Mouse (Mus musculus) urinary bladder, adult 18-20 months (tissue): ENCODE measurements around the gene Pard3b.

Experiments
- DNase-seq, 2 experiments: peaks; one replicate each; pipeline ENCODE4 v3.0.0; 2022; ENCODE audit warnings: low spot score in 2 of 2, mixed read lengths in 2 of 2

Gene Pard3b

DNA sequence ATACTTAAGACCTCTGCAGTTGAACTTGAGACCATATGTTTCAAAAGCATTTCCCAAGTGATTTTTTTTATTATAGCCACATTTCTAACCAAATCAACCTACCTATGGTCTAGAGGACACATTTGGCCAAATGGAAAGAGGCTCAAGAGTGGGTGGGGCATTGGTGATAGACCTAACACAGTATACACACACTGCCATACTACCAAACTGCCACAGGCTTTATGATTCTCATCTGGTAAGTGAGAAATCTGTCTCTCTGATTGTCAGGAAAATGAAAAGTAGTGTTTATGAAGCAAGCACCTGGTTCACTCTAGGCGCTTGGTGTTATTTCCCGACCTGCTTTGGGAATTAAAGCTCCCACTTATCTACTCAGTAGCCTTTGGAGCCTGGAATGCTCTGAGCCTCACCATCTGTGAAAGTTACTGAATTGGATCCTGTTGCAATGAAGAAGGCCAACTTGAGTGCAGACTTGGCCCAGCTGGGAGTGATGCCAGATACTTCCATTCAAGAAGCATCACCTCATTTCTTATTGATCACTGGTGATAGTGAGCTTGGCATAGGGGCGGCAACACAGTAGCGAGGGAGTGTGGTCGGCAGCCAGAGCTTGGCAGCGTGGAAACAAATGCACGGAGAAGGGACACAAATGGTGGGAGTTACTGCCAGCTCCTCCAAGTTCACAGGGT is 810.7 kb downstream of the Pard3b start:
- DNase-seq, result no peak

DNA sequence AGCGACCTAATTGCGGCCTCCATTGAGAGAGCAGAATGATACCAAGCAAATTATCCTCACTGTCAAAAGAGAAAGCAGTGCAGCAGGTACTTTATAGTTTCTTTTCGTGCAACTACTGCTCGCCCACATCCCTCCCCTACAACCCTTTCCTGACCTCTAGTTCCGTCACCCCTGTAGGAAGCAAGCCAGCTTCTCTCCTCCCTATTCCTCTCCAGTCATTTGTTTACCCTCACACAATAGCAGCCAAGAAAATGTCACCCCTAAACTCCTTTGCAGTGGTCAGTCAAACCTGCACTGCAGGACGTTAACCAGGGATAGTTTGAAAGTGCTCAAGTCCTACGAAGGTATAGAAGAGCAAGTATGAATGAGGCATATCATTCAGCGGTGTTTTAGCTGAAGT is 826.9 kb downstream of the Pard3b start:
- no peak for DNase-seq

DNA sequence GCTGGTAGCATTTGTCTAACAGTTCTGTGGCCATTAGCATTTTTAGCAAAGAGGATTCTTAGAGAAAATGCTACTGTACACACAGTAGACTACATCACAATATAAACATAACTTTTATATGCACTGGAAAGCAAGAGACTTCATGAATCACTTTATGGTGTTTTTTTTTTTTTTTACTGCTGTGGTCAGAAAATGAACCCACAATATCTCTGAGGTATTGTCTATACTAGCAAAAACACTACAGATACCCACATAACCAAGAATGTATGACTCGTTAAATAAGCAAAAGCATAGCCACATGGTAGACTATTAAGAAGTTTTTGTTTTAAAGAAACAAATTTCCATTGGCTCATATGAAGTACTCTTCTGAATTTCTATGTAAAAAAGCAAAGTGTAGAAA is 827.9 kb downstream of the Pard3b start:
- no peak for DNase-seq

DNA sequence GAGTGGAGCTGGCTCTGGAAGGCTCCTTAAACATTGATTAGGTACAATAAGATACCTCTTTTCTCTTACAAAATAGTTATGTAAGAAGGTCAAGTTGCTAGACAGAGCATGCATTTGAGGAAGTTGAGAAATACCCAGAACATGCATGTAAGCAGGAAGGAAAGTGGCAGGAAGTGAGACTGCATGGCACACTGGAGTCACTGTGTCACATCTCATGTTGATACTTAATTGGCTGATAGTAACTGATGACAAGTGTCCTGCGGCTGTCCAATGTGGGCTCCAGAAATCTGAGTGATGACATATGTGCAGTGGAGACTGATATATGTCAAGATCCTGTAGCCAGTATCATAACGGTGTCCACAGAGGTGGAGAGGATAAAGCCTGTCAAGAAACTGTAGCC is 844.4 kb downstream of the Pard3b start:
- no peak for DNase-seq

DNA sequence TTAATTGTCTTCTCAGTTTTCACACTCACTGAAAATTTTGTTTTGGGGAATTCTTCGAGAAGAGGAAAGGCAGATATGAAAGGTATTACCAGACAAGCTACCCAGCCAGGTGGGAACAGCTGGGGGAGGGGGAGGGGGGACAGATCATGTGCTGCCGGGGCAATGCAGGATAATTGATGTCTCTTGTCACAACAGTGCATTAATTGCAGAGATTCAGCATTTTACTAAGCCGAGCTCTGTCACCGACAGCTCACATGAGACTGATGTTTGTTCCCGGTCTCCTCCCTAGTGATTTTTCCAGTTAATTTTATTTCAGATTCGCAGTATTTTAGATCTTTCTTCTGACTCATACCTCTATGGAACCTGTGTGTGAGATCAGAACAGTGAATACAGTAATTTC is 850.2 kb downstream of the Pard3b start:
- no peak for DNase-seq

DNA sequence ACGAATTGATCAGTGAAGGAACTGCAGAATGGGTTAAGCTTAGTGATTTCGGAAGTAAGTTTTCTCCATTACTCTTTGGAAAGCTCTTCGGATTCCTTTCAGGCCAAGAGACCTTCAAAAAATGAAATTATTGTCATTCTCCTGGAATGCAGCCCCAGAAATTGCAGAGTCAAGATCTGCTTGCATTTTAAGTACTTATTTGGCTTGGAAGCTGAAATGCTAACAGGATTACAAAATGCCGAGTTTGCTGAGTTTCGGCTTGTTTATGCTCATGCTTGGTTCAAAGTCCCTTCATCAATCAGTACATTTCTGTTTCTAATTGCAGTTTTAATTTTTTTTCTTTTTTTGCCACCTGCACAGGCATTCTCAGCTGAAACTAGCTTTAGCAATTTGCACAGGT is 860.5 kb downstream of the Pard3b start:
- DNase-seq, result no peak

DNA sequence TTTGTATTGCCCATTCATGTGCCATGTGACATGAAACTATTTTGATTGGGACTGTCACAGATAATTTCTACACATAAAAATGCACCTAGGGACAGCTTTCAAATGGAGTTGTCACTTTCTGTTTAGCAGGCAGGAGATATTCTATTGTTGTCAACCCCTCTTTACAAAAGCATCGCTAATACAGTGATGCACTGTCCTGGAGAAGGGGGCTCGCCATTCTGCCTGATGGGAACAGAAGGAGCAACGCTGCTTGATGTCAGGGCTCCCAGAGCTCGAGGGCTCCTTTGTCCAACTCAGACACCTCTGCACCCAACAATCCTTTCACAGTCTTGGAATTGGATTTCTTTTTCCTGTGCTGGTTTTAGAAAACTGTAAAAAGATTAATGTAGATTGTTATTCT is 871.9 kb downstream of the Pard3b start:
- no peak for DNase-seq

DNA sequence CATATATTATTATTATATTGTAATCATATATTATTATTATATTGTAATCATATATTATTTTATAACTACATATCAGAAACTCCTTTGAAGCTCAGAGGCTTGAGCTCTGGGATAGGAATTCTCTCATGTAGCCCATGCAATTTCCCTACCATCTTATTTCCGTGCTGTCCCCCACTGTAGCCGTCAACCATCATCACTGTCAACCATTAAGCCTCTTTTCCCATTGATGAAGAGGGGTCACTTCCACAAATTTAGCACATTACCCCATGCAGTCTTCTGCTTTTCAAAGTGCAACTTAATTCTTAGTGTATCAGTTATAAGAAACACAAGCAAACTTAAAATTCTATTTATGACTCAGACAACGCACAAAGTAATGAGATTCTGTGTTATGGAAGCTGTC is 873.1 kb downstream of the Pard3b start:
- no peak for DNase-seq

DNA sequence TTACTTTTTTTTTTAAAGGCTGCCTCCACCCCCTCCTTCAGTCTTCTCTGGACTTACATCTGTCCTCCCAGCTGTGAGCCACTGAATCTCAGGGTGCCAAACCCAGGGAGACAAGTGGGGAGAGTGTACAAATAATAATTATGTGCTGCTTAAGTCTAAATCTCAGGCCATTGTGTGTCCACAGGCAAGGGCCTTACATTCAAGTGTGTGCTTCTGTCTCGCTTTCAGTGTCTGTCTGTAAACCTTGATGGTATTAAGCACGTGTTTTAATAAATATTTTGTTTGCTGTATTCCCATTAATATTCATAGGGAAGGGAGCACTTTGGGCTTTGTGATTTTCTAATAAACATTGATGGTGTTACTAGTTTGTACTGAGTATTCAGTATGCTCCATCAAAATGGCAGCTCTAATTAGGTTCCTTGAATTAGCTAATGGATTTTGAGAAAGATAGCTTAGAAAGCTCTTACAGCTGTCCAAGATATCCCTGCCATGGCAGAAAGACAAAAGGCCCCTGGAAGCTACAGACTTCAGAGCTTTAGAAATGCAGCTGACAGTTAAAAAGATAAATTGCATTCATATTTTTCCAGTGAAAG is 880.1 kb downstream of the Pard3b start:
- no peak for DNase-seq

DNA sequence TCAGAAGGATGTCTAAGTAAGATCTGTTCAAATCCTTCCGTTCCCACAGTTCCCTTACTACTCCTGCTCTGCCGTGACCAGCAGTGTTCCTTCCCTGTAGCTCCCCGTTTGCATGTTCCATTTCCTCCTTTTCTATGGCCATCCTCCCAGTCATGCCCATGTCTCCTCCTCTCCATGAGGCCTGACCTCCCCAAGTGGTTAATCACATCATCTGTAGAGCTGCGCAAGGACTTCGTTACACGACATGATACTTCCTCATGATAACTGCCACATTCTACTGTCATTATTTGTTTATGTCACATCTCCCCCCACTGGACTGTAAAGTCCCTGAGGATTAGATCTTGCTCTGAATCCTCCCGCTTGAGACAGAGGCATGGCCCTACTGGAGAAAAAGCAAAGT is 882.7 kb downstream of the Pard3b start:
- DNase-seq, result no peak

DNA sequence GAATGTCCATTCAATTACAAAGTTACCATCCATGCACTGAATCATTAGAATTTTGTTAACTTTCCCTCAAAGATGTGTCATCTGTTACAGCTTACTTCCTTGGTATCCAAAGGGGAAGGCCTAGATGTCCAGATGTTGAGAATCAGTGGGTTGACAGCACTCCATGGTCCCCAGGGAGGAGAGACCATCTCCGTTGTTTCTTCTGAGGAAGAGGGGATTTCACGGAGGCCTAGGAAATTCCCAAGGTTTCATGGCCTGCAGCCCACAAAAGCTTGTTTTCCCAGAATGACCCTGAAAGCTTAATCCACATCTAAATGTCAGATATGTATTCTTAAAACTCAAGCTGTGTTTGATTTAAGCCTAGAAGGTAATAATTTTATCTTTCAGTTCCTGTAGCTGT is 884.1 kb downstream of the Pard3b start:
- no peak for DNase-seq

DNA sequence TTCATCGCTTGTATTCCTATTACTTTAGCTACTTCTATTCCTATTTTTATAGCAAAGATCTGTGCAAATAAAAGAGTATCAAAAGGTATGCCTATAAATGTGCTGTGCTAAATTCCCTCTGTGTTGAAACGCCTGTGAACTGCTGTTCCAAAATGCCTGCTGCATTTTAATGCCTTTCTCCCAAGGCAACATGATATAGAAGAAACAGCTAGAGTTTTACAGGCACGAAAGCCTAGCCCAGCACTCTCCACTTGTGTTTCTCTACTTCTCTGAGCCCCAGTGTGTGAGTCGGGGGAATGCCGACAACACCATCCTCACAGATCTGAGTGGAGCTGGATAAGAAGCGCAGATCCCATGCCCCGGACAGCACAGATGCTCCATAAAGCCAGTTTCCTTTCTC is 889.2 kb downstream of the Pard3b start:
- no peak for DNase-seq

DNA sequence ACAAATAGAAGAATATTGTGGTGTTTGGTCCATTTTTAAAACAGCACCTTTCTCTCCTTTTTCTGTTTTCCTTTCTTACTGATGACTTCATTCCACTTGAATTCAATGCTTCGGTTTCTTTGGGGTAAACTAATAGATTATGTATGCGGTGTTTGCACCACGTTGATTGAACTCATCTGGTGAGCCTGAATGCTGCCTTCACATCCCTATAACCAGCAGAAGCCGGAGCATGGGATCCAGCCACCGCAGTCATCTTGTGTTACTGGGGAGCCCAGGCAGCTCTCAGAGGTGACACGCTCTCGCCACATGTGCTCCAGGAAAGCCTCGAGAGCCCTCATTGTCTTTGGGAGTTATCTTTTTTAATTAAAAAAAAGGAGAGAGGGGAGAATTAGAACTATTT is 891.3 kb downstream of the Pard3b start:
- DNase-seq, result no peak

DNA sequence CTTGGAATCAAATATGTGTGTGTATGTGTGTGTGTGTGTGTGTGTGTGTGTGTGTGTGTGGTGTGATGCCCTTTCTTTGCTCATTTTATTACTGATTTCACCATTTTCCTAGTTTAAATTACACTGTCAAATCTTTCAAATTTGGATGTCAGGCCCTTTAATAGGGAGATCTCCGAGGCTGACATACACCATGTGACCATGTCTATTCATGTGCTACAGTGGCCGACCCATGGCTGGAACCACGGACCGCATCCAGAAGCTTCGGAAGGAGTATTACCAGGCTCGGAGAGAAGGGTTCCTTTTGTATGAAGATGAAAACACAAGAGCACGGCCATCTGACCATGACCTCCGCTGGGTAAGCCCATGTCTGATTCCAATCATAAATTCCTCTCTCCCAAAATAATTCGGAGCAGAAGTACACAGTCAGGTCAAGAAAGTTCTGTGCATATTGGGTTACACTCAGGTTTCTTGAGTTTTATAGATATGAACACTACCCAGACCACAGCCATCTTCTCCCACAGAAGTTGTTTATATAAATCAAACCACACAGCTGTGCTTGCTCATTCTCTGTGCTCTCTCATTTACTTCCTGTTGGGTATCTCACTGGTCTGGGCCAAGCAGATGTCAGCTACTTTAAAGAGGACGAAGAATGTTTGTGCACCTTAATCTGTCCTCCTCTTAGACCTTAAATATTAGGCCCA is 894.0 kb downstream of the Pard3b start:
- DNase-seq, result no peak

DNA sequence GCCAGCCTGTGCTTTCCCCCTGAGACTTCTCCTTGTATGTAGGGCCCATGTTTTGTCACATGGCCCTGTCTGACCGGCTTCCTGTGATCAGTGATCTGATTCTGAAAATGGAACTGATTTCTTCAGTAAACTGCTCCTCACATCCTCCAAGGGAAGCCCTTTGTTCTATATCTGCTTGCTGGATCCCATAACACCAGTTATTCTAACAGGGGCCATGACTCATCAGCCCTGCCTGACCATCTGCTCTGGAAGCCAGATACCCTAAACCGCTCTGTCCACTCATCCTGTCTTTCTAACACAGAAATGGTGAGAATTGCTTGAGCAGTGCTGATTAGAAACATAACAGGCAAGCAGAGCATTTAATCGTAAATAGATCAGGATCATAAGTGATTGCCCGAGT is 910.3 kb downstream of the Pard3b start:
- no peak for DNase-seq

DNA sequence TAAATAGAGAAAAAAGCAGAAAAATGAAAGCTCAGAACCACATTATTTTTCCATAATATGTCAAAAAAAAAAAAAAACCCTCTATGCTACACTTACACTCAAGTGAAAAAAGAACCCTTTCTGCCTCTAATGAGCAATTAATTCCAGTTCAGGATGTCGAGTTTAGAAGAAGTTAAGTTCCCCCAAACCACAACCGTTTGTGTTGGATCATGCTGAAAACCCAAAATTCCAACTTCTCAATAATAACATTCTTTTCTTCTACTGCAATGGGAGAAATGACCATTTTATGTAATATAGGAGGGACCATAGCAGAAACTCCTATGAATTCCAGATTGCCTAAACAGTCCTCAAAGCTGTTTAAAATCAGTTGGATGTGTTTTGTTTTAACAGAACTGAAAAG is 911.9 kb downstream of the Pard3b start:
- no peak for DNase-seq

DNA sequence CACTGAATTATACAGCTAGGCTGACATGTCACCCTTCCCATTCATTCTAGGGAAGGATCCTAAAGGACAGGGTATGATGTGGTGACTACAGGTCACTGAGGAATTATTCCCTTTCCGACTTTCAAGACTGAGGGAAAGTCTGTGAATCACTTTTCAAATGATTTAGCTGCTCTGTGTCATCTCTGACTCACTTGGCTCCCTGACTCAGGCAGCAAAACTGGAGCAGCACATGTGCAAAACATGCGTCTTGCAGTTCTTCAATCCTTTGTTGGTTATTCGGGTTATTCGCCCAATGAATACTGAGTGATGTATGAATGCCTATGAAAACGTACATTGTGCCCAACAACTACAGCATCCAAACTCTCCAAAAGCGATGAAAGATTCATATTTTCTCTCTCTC is 912.9 kb downstream of the Pard3b start:
- no peak for DNase-seq

DNA sequence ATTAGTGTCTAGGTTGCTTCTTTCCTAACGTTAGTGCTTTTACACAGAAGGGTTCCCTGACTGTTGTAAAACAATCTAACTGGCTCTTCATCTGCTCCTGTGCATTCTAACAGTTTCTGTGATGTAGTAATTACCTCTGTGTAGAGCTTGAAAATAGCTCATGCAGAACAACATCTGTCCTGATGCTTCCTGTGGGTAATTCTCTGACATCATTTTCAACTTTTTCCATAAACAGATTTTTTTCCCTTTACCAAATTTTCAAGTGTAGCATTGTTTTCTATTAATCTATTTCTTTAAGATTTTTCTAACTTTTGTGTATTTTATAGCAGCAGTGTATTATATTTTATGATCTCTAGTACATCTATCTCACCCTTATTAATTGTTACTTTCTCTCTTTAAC is 917.2 kb downstream of the Pard3b start:
- no peak for DNase-seq

DNA sequence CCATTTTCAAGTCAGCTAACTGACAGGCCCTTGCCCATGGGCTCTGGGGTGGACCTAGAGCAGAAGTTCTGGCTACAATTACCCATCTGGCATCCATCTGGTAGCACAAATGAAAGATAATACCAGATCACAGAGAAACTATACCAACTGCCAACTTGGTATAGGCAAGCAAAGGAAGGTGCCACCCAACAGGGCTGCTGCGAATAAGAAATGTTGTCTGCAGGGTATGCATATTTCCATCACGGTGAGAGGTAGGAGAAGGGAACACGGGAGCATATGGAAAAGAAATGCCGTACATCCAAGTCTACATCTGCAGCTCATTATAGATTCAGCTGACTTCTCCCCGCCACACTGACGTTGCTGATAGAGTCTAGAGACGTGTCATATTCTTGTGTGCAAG is 924.4 kb downstream of the Pard3b start:
- no peak for DNase-seq

DNA sequence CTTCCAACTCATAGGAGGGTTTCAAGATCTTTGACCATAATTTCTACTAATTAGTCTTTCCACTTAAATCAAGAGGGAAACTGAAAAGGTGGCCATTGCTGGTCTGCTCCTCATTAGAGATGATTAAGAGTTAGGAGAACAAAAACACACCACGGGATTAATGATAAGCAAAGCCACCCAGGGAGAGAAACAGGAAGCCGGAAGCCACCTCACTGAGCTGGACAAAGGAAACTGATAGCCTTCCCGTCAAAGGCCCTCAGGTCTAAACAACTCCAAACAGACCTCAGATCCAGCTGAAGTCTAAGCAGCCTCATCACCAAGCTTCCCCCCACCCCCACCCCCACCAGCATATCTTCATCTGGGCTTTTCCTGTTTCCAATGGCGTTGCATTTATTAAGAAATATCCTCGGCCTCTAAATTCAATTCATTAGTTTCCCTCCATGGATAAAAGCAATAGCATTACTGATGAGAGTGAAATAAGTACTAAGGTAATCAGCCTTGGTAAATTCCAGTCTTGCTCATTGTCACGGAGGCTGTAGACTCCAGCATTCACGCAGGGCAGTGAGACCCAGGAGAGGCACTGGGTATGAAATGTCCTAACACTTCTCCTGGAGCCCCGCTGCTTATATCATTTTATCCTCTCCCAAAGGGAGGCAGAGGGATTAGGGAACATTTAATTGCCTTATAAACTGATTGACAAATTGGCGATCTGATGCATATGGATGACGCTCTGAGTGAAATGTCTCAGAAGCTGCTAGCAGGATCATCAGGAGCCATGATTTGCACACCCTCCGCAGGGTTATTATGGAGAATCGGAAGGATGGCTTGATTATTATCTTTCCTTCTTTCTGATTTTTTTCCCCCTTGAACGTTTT is 925.9 kb downstream of the Pard3b start:
- DNase-seq, result no peak

DNA sequence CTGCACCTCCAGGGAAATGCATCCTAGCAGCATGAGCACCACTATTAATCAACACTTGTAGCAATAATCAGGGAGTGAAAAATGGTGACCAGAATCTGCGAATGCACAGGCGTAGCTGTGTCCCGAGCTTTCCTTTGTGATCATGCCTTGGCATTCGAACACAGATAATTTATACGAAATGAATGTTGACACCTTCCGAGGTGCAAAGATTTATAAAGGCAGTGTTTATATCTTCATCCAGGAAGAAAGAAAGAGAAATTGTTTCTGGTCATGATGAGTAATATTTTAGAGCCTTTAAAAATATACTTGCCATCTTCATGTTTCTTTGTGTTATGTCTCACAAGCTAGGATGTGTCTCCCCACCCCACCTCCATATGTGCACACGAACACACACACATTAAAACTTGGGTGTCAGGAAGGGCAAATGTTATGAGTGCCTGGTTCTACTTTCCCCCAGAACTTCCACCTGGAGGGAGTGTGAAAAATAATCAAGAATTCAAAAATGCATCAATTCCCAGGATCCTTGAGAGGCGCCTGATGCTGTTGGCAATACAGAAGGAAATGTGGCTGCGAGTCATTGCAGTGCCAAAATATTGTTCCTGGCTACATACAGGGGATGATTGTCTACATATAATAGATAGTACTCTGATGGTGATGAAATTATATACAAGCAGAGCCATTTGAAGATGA is 926.6 kb downstream of the Pard3b start:
- DNase-seq, result no peak

DNA sequence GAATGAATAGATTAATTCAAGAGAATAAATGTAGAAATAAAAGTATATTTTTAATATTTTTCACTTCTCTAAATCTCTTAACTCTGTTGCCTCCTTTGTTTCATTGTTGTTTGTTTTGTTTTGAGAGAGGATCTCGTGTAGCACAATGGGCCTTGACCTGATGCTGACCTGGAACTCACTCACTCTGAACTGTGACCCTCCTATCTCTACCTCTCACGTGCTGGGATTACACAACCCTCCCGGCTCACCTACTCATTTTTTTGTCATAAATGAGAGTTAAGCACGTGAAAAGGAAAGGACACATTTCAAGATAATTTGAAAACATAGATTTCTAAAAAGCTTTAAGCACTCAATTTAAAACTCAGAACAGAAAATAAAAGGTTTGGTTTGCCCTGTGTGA is 928.0 kb downstream of the Pard3b start:
- DNase-seq, result no peak
